Mouse (Mus musculus) left cerebral cortex, postnatal 4 days (tissue): Measurements from ENCODE around the gene Fbf1. TPM values are rescaled to one million over a fixed set of nuclear protein-coding genes. Genes with fewer than 3 reads are reported as not detected.
A peak's percentile ranks its signal among the peaks of the same experiment; 100 is the strongest.

Experiments used
- DNase-seq: peaks from one replicate; pipeline ENCODE4 v3.0.0-alpha.2; 2022
- intact Hi-C: fragments of 180-260 bp; cut with DNase I; formaldehyde crosslinking; loops from one replicate; pipeline ENCODE4 v1.15.1; 2025
- total RNA-seq, 2 experiments: library from RNA; stranded (reverse); gene quantifications; 2 replicates each; pipeline ENCODE4 v1.2.3; 2021

Fbf1 gene
- total RNA-seq, 2 experiments from 2014 or later = 126 to 130 TPM

DNA sequence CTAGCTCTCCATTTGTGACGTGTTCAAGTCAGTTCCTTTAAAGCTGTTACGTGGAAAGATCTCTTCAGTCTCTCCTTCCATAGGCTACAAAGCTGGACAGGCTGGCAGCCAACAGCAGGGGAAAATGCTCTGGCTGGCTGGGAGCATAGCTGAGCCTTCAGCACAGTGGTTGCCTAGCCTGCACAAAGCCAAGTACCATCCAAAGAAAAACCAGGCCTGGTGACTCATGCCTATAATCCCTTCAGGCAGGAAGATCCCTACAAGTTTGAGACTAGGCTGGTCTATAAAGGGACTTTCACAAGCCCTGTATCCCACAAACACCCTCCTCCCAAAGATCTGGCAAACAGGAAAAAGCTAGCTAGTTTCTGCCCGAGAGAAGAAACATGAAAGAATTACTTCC lies 17.9 kb upstream of the Fbf1 start:
- intact Hi-C loops = no loop called here

GRCm38 (mm10) chr11:116178411-116179121 lies 10.6 kb upstream of the Fbf1 start:
- intact Hi-C loops = no loop called here

More for the DNA sequence above, 17.9 kb upstream of the Fbf1 start:
- DNase-seq = no peak

GRCm38 (mm10) chr11:116176010-116176409 lies 8.0 kb upstream of the Fbf1 start:
- DNase-seq = no peak
- intact Hi-C loops = no loop called here

More at GRCm38 (mm10) chr11:116178411-116179121, 10.6 kb upstream of the Fbf1 start:
- DNase-seq = no peak

GRCm38 (mm10) chr11:116174775-116175448 lies 6.9 kb upstream of the Fbf1 start:
- intact Hi-C loops = no loop called here
- DNase-seq = no peak

GRCm38 (mm10) chr11:116171959-116172358 lies 4.0 kb upstream of the Fbf1 start:
- DNase-seq = no peak
- intact Hi-C loops = no loop called here

- intact Hi-C loops = no loop called here
- DNase-seq = no peak
Observed at GRCm38 (mm10) chr11:116170003-116170800, 2.2 kb upstream of the Fbf1 start.

DNA sequence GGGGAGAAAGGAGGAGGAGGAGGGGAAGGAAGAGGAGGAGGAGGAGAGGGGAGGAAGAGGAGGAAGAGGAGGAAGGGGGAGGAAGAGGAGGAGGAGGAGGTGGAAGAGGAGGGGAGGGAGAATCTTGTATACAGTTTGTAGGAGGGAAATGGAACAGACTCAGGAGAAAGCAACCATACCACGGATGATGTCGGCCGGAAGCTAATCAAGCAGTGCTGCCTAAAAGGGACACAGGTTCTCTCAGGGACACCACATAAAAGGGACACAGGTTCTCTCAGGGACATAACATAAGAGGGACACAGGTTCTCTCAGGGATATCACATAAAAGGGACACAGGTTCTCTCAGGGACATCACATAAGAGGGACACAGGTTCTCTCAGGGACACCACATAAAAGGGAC lies 1.2 kb upstream of the Fbf1 start:
- intact Hi-C loops = no loop called here

DNA sequence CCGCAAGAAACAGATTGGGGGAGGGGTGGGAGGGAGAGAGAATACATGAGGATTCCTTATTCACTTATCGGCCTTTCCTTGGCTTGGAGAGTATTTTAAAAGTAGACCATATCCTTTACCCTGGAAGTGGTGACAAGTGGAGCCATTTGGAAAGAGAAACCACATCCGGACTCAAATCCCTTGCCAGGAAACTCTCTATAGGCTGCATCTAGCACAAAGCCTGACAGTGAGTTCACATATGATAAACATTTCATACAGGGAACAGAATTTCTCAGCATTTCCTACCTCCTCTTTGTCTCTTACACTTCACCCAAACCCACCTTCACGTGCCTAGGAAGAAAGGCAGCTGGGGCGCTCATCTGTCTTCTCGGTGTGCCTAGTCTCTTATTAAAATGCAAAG lies 734 bp downstream of the Fbf1 start:
- no peak for DNase-seq
- intact Hi-C loops = no loop called here

More for the DNA sequence above, 1.2 kb upstream of the Fbf1 start:
- DNase-seq = no peak

DNA sequence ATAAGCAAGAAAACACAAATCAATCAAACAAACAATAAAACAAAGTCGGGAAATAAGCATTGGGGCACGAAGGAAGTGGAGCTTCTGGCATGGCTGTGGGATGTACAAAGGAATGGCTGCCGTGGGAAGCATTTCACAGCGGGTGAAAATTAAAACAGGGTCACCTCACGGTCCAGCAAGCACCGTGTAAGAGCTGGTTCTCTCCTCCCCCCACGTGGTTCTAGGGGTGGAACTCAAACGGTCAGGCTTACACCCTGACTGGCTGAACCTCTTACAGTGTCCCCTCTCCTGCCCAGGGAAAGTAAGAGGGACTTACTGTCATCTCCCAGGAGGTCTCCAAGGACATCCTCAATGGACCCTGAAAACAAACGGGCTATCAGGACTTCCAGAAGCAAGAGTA lies 5.0 kb downstream of the Fbf1 start:
- no peak for DNase-seq
- intact Hi-C loops = no loop called here

- peak; percentile 14 for DNase-seq
Observed at GRCm38 (mm10) chr11:116162146-116162545, 5.8 kb downstream of the Fbf1 start.

GRCm38 (mm10) chr11:116161312-116161711 lies 6.7 kb downstream of the Fbf1 start:
- intact Hi-C loops = no loop called here
- no peak for DNase-seq

More at GRCm38 (mm10) chr11:116162146-116162545, 5.8 kb downstream of the Fbf1 start:
- intact Hi-C loops = no loop called here

- no peak for DNase-seq
- intact Hi-C loops = no loop called here
Observed at GRCm38 (mm10) chr11:116150960-116151359, 17.0 kb downstream of the Fbf1 start.

DNA sequence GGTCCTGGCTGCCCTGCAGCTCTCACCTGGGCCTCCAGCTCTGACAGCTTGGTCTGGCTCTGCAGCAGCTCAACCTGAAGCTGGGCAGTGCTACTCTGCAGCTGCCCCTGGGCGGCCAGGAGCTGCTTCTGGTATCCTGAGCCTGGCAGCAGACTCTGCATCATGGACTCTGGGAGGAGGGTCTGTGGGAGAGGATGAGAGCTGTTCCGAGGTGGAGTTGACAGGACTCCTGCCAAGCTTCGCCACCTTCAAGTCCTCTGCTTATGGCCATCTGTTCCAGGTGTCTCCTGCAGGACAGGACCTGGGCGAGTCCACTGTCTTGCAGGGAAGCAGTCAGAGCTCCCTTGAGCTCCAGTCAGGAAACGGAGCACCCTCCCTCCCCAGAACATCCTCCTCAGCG lies 18.6 kb downstream of the Fbf1 start:
- intact Hi-C loops = no loop called here
- DNase-seq = no peak

GRCm38 (mm10) chr11:116148761-116149221 lies 19.2 kb downstream of the Fbf1 start:
- intact Hi-C loops = no loop called here
- peak; percentile 88 for DNase-seq

GRCm38 (mm10) chr11:116146294-116146985 lies 21.5 kb downstream of the Fbf1 start:
- intact Hi-C loops = no loop called here
- DNase-seq = peak; percentile 51

DNA sequence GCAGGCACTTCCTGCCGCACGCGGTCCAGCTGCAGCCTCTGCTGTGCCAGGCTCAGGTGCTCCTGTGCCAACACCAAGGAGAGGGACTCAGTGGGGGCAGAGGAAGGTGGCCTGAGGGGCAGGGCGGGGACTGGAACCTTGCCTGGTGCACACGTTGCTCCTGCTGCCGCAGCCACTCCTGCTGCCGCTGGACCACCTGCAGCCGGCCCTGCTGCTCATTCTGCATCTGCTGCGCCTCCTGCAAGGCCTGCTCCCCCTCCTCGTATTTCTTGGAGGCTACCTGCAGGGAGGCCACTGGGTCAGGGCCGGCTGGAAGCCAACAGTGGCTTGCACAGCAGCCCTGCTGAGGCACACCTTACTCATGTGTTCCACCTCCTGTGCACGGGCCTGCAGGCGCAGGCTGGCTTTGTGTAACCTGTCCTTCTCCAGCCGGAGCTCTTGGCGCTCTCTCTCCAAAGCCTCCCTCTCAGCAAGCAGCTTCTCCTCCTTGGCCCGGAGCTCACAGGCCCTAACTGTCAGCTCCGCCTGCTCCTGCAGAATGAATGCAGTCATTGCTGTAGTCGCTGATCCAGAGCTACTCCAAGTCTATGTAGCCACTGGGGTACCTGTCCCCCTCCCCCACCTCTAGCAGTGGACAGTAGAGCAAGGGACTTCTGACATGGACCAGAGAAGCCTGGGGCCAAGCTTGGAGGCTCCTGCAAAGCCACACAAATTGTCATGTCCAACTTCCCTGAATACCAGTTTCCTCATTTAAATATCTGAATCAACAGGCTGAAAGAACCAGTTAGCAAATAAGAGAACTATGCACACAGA lies 22.3 kb downstream of the Fbf1 start:
- intact Hi-C loops = no loop called here
- DNase-seq = peak; percentile 62

DNA sequence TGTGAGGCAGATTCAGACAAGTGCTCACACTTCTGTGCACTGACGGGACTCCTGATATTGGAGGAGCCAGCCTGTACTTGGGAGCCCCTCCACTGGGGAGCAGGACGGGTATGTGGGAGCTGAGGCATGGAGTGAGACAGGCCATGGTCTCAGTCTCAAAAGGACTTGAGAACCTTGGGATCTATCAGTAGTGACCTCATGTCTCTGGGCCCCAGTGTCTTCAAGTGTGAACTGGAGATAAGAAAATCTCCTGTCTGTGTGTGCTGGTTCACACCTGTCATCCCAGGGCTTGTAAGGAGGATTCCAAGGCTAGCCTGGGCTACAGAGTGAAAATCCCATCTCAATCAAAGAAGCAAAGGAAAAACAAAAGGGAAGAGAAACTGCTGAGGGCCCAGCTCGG lies 24.5 kb downstream of the Fbf1 start:
- DNase-seq = no peak
- intact Hi-C loops = no loop called here

GRCm38 (mm10) chr11:116142211-116142991 lies 25.6 kb downstream of the Fbf1 start:
- intact Hi-C loops = no loop called here
- no peak for DNase-seq
